Mouse (Mus musculus) midbrain, embryonic 14.5 days (tissue): ENCODE measurements around the gene Tdrd9. TPM values are rescaled to one million over a fixed set of nuclear protein-coding genes. Genes with fewer than 3 reads are reported as not detected.

Experiments used
- ATAC-seq: fragments of 200-750 bp; cut with Nextera tagmentation; 2 replicates; pipeline ENCODE4 v1.8.0; 2017; ENCODE audit warnings: moderate number of reproducible peaks, moderate library complexity; ENCODE audit not compliant: low FRiP score, low TSS enrichment
- DNase-seq: peaks from one replicate; pipeline ENCODE4 v3.0.0-alpha.2; 2015
- H3K27ac ChIP-seq: fragments of 300-500 bp; sonication (generic); replicated peaks from 2 replicates; pipeline ENCODE4 v1.5.1; 2014; ENCODE audit warnings: mild to moderate bottlenecking, low read depth, low read length, moderate library complexity
- H3K27me3 ChIP-seq: fragments of 300-500 bp; sonication (generic); 2 replicates; pipeline ENCODE4 v1.6.1; 2014; ENCODE audit warnings: low read length, control low read depth, mixed read lengths; ENCODE audit not compliant: control insufficient read depth, insufficient read depth
- H3K36me3 ChIP-seq: fragments of 300-500 bp; sonication (generic); 2 replicates; pipeline ENCODE4 v1.6.1; 2014; ENCODE audit warnings: low read length, control low read depth; ENCODE audit not compliant: control insufficient read depth, insufficient read depth
- H3K4me1 ChIP-seq: fragments of 300-500 bp; sonication (generic); 2 replicates; pipeline ENCODE4 v1.6.1; 2014; ENCODE audit warnings: mild to moderate bottlenecking, antibody characterized with exemption, low read length, control low read depth; ENCODE audit not compliant: control insufficient read depth, insufficient read depth
- H3K4me2 ChIP-seq: fragments of 300-500 bp; sonication (generic); 2 replicates; pipeline ENCODE4 v1.6.1; 2014; ENCODE audit warnings: mild to moderate bottlenecking, low read length, moderate library complexity
- H3K4me3 ChIP-seq: fragments of 300-500 bp; sonication (generic); replicated peaks from 2 replicates; pipeline ENCODE4 v1.5.1; 2014; ENCODE audit warnings: low read depth, low read length
- H3K9ac ChIP-seq: fragments of 300-500 bp; sonication (generic); replicated peaks from 2 replicates; pipeline ENCODE4 v1.6.1; 2014; ENCODE audit warnings: mild to moderate bottlenecking, low read length, moderate library complexity
- H3K9me3 ChIP-seq: fragments of 300-500 bp; sonication (generic); 2 replicates; pipeline ENCODE4 v1.6.1; 2016; ENCODE audit warnings: low read length, control low read depth, mixed read lengths; ENCODE audit not compliant: control insufficient read depth
- WGBS: fragments of 180-500 bp; shearing (Covaris S2); extraction: QIAGEN DNeasy Blood & Tissue Kit; methylation state at CpG from one replicate; pipeline ENCODE4 v1.1.7; 2014; 5-methylcytosine and 5-hydroxymethylcytosine counted together
- polyA plus RNA-seq: library from polyadenylated mRNA; unstranded; fragments of >200 nt; fragmentation: Nextera tagmentation; extraction: Ambion mirVana; gene quantifications from 2 replicates; pipeline ENCODE4 v1.2.1, GENCODE M21; 2014

Tdrd9 gene
- polyA plus RNA-seq, 1 experiment from 2014 or later: 0.46 TPM

DNA sequence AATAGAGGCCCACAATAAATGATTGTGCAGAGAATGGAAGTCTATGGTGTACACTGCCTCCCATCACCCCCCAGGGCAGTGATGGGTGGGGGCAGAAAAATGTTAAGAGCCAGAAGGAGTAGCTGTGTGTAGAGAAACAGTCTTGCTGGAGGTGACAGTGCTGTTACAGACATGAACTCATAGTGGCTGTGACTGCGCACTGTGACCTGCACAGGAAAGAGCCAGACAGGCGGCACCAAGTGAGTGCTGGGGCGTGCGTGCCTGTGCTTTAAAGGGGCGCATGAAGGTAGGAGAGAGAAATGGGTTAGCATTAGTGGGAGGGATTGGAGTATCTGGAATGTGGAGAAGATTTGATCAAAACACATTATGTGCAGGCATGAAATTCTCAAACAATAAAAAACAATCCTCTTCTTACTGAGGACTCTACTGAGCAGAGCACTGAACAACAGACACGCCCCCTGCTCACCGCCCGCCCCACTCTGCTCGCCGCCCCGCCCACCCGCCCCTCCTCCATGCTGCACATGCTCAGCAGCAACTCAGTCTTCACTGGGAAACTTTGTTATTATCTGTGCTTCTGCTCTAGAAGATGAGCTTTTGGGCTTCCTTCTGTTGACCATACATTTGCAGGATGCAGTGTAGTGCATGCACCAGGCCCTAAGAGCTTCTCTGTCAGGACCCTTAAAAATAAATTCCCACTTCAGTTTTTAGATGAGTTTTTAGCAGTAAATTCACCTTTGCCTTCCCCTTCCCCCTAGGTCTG lies 41.3 kb downstream of the Tdrd9 start:
- H3K27ac ChIP-seq: peak overlapping the region; percentile 5; the same call in 1 of the 2 replicates
- peak; percentile 86 for ATAC-seq
- no peaks in the 10 kb centered on the region for H3K4me1 ChIP-seq
- H3K36me3 ChIP-seq: no peaks in the 10 kb centered on the region
- H3K27me3 ChIP-seq: no peaks in the 10 kb centered on the region
- peak; percentile 62 for DNase-seq
- no peak overlapping the region for H3K9ac ChIP-seq
- WGBS: 12% methylated on average over 12 of the region's 12 CpGs
- H3K4me3 ChIP-seq: peak overlapping the region; percentile 12; the same call in 1 of the 2 replicates
- H3K4me2 ChIP-seq: peak overlapping the region; percentile 47
- H3K9me3 ChIP-seq: no peaks in the 10 kb centered on the region

GRCm38 (mm10) chr12:112013271-112013801 lies 42.0 kb downstream of the Tdrd9 start:
- peak overlapping the region; percentile 11; the same call in 1 of the 2 replicates for H3K4me3 ChIP-seq
- peak overlapping the region; percentile 47 for H3K4me2 ChIP-seq
- no peaks in the 10 kb centered on the region for H3K27me3 ChIP-seq
- H3K9ac ChIP-seq: no peak overlapping the region
- no peaks in the 10 kb centered on the region for H3K36me3 ChIP-seq
- H3K27ac ChIP-seq: no peak overlapping the region; the same call in 1 of the 2 replicates
- WGBS: 6% methylated on average over 14 of the region's 14 CpGs
- no peaks in the 10 kb centered on the region for H3K4me1 ChIP-seq
- ATAC-seq (peak; percentile 27; the same call in 1 of the 2 replicates), DNase-seq (peak; percentile 54)
- H3K9me3 ChIP-seq: no peaks in the 10 kb centered on the region

- no peaks in the 10 kb centered on the region for H3K36me3 ChIP-seq
- no peak for DNase-seq
Measured at GRCm38 (mm10) chr12:112016346-112016745, 45.0 kb downstream of the Tdrd9 start.

GRCm38 (mm10) chr12:112023306-112023705 lies 51.9 kb downstream of the Tdrd9 start:
- Histone ChIP-seq H3K4me2 (no peak overlapping the region), H3K9ac (no peak overlapping the region), H3K4me3 (no peak overlapping the region), H3K27ac (no peak overlapping the region), H3K9me3 (no peaks in the 10 kb centered on the region), H3K36me3 (no peaks in the 10 kb centered on the region), H3K27me3 (no peaks in the 10 kb centered on the region), H3K4me1 (no peaks in the 10 kb centered on the region)
- ATAC-seq (no peak), DNase-seq (no peak)
- 84% methylated on average over 2 of the region's 2 CpGs for WGBS

More at GRCm38 (mm10) chr12:112016346-112016745, 45.0 kb downstream of the Tdrd9 start:
- no peaks in the 10 kb centered on the region for H3K27me3 ChIP-seq
- no peaks in the 10 kb centered on the region for H3K4me1 ChIP-seq
- no peak overlapping the region for H3K9ac ChIP-seq
- no peaks in the 10 kb centered on the region for H3K9me3 ChIP-seq
- H3K4me3 ChIP-seq: no peak overlapping the region
- no peak overlapping the region for H3K27ac ChIP-seq
- WGBS: 87% methylated on average over 4 of the region's 4 CpGs
- H3K4me2 ChIP-seq: no peak overlapping the region
- ATAC-seq: no peak

DNA sequence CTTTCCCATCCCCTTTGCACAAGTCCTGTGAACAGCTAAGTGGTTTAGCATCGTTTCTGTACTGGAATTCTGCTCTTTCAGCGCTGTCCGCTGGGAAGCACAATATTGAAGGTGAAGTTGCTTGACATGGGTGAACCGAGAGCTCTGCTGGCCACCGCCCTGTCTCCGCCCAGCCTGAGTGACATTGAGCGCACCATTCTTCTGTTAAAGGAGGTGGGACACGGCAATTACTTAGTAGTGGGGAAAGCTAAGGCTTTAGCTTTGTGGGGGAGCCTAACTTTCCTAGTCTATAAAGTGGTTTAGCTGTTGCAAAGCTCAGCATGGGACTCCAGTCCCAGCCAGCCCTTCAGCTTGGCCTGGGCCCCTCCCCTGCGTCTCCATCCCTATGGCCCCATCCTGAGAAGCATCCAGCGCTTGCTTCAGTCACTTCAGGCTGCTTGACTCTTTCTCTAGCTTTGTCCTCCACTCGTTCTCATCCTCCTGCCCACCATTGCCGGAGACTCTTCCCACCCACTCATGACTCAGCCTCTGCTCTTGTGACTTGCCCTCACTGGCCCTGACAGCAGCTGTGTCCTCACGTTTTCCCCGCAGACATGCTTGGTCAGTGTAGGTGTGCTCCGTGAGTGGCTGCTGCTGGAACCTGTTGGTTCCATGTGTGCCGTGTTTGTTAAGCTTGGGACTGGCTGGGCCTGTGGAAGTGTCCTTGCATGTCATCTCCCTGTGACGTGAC lies 53.4 kb downstream of the Tdrd9 start:
- DNase-seq (no peak), ATAC-seq (no peak)
- Histone ChIP-seq H3K27me3 (no peaks in the 10 kb centered on the region), H3K9me3 (no peaks in the 10 kb centered on the region), H3K36me3 (no peaks in the 10 kb centered on the region), H3K4me1 (no peaks in the 10 kb centered on the region), H3K4me3 (no peak overlapping the region), H3K27ac (no peak overlapping the region), H3K9ac (no peak overlapping the region), H3K4me2 (no peak overlapping the region)
- 75% methylated on average over 17 of the region's 17 CpGs for WGBS

DNA sequence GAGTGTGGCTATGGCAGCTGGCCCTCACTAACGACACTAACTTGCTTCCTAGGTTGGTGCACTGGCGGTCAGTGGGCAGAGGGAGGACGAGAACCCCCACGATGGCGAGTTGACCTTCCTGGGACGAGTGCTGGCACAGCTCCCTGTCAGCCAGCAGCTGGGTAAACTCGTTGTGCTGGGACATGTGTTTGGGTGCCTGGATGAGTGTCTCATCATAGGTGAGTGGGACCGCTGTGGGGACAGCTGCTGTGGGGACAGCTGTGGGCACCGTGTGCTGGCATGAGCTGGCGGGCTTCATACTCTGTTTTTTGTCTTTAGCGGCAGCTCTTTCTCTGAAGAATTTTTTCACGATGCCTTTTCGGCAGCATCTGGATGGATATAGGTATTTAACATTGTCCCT lies 54.1 kb downstream of the Tdrd9 start:
- WGBS: 91% methylated on average over 13 of the region's 13 CpGs
- no peak for ATAC-seq

GRCm38 (mm10) chr12:112025907-112026645 lies 54.7 kb downstream of the Tdrd9 start:
- H3K9ac ChIP-seq: no peak overlapping the region
- no peaks in the 10 kb centered on the region for H3K36me3 ChIP-seq
- no peak overlapping the region for H3K4me2 ChIP-seq
- 83% methylated on average over 14 of the region's 14 CpGs for WGBS
- H3K27me3 ChIP-seq: no peaks in the 10 kb centered on the region
- no peak for ATAC-seq
- DNase-seq: no peak
- H3K27ac ChIP-seq: no peak overlapping the region
- H3K4me1 ChIP-seq: no peaks in the 10 kb centered on the region
- H3K4me3 ChIP-seq: no peak overlapping the region
- no peaks in the 10 kb centered on the region for H3K9me3 ChIP-seq

More for the DNA sequence above, 54.1 kb downstream of the Tdrd9 start:
- H3K27ac ChIP-seq: no peak overlapping the region
- no peak overlapping the region for H3K4me3 ChIP-seq
- no peaks in the 10 kb centered on the region for H3K4me1 ChIP-seq
- DNase-seq: no peak
- no peaks in the 10 kb centered on the region for H3K9me3 ChIP-seq
- H3K36me3 ChIP-seq: no peaks in the 10 kb centered on the region
- H3K4me2 ChIP-seq: no peak overlapping the region
- no peak overlapping the region for H3K9ac ChIP-seq
- H3K27me3 ChIP-seq: no peaks in the 10 kb centered on the region

DNA sequence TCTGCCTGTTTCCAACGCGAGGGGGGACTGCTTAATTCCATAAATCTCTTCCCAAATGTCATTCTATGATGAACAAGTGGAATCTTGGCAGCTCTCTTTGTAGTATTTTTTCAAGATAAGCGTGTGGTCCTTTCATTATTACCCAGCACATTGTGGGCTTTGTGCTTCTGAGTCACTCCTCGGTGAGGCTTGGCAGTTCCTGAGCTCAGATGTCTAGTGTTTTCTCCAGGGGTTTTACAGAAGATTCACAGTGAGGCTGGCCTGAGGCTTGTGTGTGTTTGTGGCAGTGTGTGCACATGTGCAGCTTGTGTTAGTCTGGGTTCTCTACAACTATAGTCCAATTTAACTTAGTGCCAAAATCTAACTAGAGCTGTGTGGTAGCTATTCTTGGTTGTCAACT lies 56.0 kb downstream of the Tdrd9 start:
- ATAC-seq: no peak
- Histone ChIP-seq H3K27me3 (no peaks in the 10 kb centered on the region), H3K9ac (no peak overlapping the region), H3K27ac (no peak overlapping the region), H3K4me1 (no peaks in the 10 kb centered on the region), H3K9me3 (no peaks in the 10 kb centered on the region), H3K4me2 (no peak overlapping the region), H3K36me3 (no peaks in the 10 kb centered on the region), H3K4me3 (no peak overlapping the region)
- no peak for DNase-seq
- WGBS: 68% methylated on average over 4 of the region's 4 CpGs
